Mouse (Mus musculus): Measurements from ENCODE around the gene Stim2.

Stim2 gene

GRCm38 (mm10) chr5:53995316-53995715 lies 3.0 kb upstream of the Stim2 start:
- DNase-seq (ENCODE audit: low spot score), result peak; percentile 72

GRCm38 (mm10) chr5:53996822-53997221 lies 1.5 kb upstream of the Stim2 start:
- no peak for DNase-seq (ENCODE audit: low spot score)

DNA sequence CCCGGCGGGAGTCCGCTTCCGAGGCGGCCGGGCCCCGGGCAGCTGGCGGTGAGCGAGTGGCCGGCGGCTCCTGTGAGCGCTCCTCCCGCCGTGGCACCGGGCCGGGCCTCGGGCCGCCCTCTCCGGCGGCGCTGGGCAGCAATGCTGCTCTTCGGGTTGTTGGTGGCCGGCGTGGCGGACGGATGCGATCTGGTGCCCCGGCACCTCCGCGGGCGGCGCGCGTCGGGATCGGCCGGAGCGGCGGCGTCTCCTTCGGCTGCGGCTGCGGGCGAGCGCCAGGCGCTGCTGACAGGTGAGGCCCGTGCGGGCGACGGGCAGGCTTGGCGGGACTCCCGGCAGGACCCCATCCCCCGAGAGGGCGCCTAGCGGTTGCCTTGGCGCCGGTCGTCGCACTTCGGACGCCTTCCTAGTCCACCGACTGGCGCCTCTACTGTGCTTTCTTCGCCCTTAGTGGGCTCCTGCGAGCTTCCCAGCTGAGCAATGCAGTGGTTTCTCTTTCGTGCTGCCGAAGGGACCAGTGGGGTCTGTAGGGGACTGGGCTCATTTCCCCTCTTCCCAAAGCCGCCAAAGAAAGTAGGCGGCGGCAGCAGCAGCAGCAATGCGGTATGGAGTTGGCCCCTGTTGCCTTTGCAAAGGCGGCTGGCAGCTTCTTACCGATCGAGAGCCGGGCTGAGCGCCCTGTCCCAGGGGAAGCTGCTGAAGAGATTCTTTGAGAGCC lies 603 bp downstream of the Stim2 start:
- DNase-seq (ENCODE audit: low spot score), result peak; percentile 52

DNA sequence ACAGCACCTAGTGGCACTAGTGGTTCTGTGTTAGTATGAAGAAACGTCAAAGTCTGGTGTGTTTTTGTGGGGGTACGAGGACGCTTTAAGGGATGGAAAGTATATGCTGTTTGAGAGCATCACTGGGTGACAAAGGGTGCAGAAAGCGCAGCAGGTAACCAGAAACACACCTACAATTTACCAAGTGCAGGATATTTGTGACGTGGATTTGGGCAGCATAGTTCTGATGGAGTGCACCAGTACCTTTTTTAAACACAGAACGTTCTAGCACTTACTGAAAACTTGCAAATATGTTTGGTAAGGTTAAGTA lies 1.1 kb downstream of the Stim2 start:
- DNase-seq (ENCODE audit: low spot score), result no peak

DNA sequence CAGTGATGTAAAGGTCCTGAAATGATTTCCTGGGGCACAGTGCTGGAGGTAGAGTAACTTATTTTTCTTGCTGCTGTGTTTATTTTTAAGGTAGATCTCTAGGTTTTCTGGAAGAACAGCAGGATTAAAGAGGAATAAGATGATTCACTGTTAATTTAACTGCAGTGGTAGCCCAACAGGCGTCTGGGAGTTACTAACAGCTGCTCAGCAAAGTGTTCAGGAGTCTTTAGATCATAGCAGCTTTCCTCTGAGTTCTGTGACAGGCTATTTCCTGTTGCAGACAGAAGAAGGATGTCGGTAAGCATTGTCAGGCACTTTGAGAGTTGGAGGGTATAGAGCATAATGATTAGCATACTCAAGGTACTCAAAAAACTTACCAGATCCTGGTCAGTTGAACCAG lies 1.5 kb downstream of the Stim2 start:
- DNase-seq (ENCODE audit: low spot score), result no peak

- no peak for DNase-seq (ENCODE audit: low spot score)
Measured at GRCm38 (mm10) chr5:54001021-54001420, 2.7 kb downstream of the Stim2 start.

DNA sequence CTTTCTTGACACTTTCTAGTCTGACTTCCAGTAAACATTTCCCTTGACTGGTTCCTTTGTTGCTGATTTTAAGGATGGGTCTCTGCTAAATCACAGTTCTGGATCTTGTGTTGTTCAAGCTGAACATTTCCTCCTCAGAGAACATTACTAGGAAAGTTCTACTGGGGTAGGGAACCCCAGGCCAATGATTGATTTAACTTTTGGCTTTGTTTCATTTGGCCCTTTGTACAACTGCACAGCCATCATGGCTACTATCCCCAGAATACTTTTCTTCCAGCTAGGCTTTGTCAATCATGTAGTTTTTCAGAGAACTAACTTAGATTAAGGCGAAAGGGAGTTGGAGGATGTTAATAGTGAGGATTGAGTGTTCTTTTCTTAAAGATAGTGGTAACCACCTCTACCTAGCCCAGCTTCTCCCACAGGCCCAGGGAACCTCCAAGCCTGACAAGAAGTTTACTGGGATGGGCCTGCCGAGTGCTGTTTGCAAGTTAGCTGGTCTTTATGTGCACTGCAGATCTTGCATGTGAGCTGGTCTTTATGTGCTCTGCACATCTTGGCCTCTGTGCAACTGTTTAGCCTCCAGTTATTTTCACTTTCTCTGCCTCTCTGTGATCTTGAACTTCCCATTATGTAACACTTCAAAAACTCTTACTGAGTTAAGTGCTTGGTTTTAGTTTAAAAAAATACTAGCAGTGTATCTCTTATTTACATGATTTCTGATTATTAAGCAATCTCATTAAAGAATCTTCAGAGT lies 7.0 kb downstream of the Stim2 start:
- DNase-seq (ENCODE audit: low spot score), result no peak

DNA sequence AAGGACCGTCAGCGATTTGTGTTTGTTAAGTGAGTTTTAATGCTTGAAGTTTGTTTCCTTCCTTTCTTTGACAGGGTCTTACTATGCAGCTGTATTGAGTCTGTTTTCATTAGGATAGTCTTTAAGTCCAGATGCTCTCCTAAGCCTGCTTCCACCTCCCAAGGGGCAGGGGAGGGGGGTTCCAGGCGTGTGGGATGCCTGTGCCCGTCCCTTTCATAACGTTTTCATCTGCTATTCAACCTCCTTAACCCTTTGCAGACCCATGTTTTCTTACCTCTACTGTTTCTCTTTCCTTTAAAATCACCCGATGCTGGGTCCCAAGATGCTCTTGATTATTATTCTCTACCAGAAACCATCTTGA lies 7.5 kb downstream of the Stim2 start:
- no peak for DNase-seq (ENCODE audit: low spot score)

- no peak for DNase-seq (ENCODE audit: low spot score)
Measured at GRCm38 (mm10) chr5:54006845-54007244, 8.5 kb downstream of the Stim2 start.

- no peak for DNase-seq (ENCODE audit: low spot score)
Measured at GRCm38 (mm10) chr5:54007617-54008016, 9.3 kb downstream of the Stim2 start.

GRCm38 (mm10) chr5:54013271-54013670 lies 15.0 kb downstream of the Stim2 start:
- DNase-seq (ENCODE audit: low spot score), result no peak

DNA sequence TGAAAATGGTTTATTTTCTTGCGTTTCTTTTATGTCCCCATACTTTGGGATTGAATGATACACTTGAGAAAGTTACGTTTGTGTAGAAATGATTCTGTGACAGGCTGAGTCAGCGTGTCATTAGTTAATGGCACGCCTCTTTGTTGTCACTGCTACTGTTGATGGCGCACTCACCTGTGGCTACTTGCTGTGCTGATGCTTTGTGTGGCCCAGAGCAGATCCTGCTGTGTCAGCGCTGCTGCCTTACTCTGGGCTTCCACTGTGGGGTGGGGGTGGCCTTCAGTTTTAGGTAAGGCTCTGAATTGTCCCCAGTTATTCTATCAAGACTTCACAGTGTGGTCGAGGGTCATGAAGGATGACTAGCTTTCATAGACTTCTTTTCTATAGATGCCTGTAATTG lies 18.8 kb downstream of the Stim2 start:
- no peak for DNase-seq (ENCODE audit: low spot score)

DNA sequence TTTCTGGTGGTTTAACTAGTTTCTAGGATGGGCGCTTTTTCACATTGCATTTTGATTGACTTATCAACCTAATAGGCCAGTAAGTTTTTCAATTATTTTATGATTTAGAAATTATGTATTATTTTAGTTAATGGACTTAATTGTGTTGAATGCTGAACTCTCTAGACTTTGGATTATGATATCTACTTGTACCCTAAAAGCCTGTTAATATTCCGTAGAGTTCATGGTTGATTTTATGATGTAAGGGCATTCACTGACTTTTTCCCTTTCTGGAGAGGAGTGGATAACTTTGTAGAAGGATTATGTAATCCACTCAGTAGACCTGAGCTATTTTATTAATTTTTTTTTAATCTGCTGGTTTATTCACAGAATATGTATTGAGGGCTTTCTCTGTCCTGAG lies 20.6 kb downstream of the Stim2 start:
- DNase-seq (ENCODE audit: low spot score), result no peak

DNA sequence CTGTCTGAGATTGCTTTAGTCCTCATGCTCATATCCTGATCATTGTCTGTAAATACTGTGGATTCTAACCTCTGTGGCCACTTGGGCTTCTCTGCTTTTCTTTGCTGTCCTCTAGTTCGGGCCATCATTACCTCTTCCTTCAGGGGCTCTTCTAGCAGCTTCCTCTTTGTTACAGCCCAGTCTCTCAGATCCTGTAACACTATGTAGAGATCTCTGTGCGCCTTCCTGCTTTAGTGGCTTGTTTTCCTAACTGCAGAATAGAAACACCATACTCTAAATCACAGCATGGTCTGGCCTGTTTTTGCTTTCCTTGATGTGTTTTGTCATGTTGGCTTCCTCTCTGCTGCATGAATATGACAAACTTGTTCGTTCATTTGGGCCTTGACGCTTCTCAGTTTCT lies 21.2 kb downstream of the Stim2 start:
- no peak for DNase-seq (ENCODE audit: low spot score)

DNA sequence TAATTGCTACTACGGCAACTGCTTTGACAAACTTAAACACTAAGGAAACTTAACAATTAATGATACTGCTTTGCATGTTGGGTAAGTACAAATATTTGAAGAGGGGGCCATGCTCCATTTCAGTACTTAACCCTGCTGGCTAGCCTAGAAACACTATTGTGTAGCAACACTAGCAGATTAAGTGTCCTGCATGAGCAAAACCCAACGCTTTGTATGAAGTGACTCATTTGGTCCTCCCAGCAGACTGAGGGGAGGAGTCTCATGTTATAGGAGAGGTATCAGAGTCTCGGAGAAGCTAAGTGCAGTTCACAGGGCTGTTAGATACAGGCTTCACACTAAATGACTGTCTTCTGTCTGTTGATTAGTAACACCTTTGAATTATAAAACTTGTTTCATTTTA lies 26.3 kb downstream of the Stim2 start:
- DNase-seq (ENCODE audit: low spot score), result no peak

GRCm38 (mm10) chr5:54025630-54026029 lies 27.3 kb downstream of the Stim2 start:
- no peak for DNase-seq (ENCODE audit: low spot score)

DNA sequence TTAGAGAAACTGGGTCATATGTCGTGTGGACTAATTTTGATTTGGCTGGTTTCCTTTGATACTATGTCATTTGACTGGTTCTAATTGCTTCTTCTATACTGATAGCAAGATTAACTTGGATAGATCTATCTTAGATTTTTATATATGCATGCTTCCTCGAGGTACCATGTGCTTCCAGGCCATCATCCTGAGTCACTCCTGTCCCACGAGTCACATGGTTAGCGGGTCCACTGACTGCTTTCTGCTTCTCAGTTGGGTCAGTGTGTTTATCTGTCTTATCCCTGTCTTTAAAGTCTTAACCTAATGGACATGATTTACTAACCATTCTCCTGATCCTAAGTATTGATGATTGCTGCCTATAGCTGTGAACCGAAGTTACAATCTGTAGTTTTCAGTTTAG lies 34.9 kb downstream of the Stim2 start:
- DNase-seq (ENCODE audit: low spot score), result no peak

DNA sequence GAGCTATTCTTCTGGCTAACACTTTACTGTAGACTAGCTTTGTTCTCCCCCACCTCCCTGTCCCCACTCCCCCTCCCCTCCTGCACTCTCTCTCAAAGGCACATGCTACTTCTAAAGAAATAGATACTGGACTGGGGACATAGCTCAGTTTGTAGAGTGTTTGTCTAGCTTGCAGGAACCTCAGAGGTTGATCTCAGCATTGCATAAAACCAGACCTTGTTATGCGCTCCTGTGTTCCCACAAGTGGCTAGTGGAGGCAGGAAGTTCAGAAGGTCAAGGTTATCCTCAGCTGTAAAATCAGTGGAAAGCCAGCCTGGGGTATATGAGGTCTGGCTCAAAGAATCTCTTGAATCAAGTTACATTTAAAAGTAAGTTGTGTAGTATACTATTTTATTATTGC lies 36.4 kb downstream of the Stim2 start:
- DNase-seq (ENCODE audit: low spot score), result no peak

GRCm38 (mm10) chr5:54038615-54039014 lies 40.3 kb downstream of the Stim2 start:
- no peak for DNase-seq (ENCODE audit: low spot score)

GRCm38 (mm10) chr5:54040527-54040926 lies 42.2 kb downstream of the Stim2 start:
- no peak for DNase-seq (ENCODE audit: low spot score)

DNA sequence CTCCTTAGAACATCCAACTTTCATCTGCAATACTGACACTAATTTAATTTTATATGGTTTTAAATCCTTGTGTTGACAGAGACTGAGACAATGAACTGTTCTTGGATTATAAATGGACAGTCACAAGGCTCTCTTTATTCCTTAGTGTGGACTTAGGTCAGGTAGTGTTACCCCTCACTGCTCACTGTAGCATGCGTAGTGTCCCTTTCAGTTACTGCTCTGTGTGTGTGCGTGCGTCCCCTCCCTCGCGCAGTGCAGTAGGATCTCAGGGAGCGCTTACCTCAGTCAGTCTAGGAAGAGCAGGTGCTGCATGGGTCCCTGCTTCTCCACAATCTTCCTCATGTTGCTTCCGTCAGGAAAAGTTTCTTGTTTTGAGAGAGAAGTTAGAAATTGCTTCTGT lies 43.7 kb downstream of the Stim2 start:
- no peak for DNase-seq (ENCODE audit: low spot score)

GRCm38 (mm10) chr5:54045523-54045922 lies 47.2 kb downstream of the Stim2 start:
- DNase-seq (ENCODE audit: low spot score), result peak; percentile 5

- no peak for DNase-seq (ENCODE audit: low spot score)
Measured at GRCm38 (mm10) chr5:54046432-54046831, 48.1 kb downstream of the Stim2 start.

DNA sequence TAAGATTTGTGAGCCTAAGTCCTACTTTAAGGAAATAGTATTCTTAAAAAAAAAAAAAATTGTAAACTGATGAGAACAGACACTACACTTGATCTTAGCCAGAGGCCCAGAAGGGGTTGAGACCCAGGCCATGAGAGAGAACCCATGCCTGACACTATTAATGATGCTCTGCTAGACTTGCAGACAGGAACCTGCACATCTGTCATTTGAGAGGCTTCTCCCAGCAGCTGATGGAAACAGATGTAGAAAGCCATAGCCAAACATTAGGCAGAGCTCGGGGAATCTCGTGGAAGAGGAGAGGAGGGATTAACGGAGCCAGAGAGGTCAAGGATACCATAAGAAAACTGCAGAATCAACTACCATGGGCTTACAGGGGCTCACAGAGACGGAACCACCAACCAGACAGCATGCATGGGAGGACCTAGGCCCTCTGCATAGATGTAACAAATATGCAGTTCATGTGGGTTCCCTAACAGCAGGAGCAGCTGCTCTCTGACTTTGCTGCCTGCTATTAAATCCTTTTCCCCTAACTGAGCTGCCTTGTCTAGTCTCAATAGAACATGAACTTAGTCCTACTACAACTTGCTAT lies 50.9 kb downstream of the Stim2 start:
- no peak for DNase-seq (ENCODE audit: low spot score)

Data from spleen, adult 12 weeks (tissue).